Mouse (Mus musculus): ENCODE results near the gene Clcn2.

DNA sequence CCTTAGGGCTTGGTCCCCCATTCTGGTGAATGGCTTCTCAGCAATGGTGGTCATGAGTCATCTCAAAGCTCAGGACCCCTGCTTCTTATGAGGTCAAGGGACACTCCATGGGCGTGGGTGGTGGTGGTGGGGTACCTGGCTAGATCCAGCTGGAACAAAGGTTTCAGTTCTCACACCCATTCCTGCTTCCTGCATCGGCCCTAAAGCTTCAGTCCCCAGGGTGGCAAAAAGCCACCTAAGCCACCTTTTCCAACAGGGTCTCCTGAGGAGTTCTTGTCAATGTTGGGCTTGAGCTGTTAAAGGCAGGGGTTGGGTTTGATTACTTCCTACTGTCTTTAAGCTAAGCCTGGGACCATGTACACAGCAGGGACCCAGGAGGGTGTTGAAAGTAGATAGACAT is 2.4 kb downstream of the Clcn2 start:
- TF ChIP-seq GATA1 (IDR thresholded peaks at IDR 0.05; ENCODE audit: low read length) (no peak), TAL1 (IDR thresholded peaks at IDR 0.05; ENCODE audit: low read length) (no peak)

Measured in erythroblast, embryonic 14.5 days (primary cell).